Mouse (Mus musculus) cerebellum, postnatal 36 days (tissue): ENCODE measurements at regions not wholly inside any gene's neighbourhood (a gene's known extent, or its start where the extent isn't known, plus 50 kb on each side); places are given as distances from the start of the nearest gene placed in this dataset.

ENCODE experiments used
- DNase-seq, 2 experiments: peaks; one replicate each; pipeline ENCODE4 v3.0.0; 2021 to 2022; ENCODE audit warnings: mixed read lengths in 2 of 2

DNA sequence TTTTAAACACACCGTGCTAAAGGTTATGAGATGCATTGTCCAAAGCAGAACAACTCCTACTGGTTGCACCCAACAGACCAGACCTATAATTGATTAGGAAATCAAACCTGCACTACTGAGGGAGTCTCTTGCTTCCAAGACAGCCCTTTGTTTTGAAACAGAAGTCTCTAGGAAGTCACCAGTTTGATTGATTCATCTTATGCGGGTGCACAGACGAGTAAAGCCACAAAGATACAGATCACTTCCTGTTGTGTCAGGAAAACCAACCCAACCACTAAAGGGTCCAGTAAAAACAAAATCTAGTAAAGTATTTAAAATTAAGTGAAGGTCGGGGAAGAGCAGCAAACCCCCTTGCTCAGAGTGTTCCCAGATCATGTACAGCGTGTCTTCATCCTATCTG is 58.3 kb upstream of the N6amt1 start:
- no peak for DNase-seq

DNA sequence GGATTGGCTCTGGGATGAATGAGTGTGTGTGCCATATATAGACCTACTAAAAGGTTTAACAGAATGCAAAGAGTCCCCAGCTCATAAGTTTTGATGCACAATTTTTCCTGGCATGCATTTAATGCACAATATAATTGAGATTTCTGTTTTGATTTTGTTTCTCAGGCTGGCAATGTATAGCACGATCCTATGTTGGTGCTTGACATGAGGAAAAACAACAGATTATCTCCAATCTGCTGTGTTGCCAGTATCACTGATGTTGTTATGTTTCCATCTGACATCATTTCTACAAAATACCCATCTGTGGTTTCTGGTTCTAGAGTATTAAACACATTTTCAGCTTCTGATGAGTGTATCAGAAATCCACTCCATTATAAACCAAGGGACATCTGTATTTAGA is 61.2 kb upstream of the N6amt1 start:
- no peak for DNase-seq

DNA sequence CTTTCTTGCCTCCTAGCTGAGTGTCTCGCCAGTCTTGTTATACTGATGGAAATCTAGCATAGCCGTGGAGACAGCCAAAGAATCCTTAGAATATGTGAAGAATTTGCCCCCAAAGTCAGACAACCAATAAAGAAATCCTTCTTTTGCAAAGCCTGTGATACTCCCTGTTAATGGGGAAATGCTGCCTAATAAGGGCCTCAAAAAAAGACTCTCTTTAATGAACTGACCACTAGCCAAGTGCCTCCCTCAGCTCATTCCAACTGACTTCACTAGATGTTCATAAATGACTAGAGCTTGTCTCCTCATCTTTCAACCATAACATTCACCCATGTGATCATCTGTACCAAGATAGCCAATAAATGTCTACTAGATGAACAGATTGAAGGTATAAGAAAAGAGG is 62.3 kb upstream of the N6amt1 start:
- DNase-seq = no peak

DNA sequence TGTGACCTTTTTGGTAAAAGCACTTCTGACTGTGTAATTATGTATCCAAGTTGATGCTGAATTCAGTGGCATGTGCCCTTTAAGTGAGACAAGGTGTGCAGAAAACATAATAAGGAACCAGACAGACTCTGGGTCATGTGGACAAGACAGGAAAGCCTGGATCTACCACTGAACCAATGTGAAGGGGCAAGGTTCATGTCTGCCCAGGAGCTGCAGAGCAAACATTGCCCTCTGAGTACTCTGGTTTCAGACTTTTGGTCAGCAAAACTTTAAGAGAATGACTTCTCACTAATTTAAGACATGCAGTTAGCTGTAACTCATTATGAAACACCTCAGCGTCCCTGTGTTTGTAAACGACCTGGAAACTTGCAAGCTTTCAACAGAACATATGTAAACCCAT is 68.3 kb upstream of the N6amt1 start:
- no peak for DNase-seq

DNA sequence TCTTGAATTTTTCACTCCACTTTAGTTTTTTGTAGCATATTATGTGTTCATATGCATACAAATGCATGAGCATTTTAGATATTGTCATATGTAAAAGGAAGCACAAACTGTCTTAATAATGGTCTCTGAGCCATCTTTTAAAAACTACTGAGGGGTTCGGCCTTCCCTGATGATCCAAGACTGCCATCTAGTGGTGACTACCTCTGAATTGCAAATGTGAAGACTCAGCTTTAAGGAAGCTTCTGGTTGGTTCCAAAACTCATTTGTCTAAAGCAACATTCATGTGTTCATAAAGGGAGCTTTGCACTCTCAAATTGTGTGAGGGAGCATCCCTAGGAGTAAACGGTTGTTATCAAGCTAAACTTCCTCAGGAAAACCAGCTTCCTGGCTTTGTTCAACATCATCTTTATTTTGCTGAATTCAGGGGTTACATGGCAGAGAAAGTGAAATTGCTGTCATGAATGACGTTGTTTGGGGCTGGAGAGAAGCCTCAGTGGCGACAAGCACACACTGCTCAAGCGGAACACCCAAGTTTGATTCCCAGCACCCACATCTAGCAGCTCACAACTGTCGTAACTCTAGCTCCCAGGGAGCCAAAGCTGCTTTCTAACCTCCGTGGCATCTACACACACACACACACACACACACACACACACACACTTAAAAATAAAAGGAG is 69.0 kb upstream of the N6amt1 start:
- DNase-seq = no peak

DNA sequence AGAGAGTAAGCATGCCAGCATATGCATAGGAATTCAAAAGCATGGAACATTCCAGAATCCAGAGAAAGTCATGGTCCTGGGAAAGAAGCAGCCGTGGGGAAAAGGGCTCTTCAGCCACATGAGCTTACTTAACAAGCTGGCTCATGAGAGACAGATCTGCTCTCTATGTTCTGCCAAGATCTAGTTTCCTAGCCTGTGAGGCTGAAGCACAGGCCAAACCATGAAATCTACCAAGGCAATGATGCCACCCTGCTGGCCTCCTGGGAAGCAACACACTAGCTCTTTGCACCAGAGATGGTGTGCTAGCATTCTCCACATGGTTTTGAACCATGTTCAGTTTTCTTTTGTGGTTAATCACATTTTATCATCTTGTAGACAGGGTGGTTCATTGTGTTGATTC is 75.5 kb upstream of the N6amt1 start:
- DNase-seq = no peak

DNA sequence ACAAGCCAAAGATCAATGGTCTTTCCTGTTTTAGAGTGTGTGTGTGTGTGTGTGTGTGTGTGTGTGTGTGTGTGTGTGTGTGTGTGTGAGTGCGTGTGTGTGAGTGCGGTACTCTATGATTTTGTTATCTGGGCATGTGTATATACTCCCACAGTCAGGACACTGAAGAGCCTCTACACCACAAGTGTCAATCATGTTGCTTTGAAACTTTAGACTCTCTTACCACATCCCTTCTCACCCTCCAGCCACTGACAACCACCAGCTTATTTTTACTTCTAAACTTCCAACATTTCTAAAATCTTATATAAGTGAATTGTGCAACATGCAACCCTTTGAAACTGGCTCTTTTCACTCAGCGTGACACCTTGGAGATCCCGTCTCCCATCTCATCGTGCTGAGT is 81.6 kb upstream of the N6amt1 start:
- DNase-seq = no peak

DNA sequence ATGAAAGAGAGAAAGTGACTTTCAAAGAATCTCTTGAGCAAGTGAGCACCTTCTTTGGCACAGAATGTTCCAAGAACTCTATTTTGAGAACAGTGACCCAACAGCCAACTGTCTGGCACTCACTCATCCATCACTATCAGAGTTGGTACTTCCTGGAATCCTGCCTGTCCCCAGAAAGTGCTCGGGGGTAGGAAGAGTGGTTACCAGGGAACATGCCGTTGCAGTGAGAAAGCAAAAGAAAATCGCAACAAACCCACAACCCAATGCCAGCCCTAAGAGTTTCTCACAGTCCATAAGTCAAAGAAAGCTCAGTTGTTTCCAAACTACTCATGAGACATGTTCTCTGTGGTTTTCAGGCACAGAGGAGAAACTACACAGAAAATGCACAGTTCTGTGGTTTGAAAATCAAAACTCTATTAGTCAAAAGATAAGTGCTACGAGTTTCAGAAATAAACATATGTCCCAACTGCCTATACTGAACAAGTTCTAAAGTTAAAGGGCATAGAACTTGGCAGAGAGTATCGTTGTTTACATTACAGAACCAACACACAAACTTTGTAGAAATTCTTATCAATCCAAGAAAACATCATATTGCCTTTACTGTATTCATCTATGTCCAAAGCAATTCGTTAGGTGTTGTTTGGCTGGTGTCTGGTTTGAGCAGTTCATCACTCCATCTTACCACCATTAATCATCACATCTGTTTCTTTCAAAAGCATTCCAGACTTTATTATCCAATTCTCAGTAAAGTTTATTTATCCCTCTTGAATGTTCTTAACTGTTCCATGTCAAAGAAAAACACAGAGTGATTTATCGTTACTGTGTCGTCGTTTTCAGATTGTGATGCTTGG is 85.8 kb upstream of the N6amt1 start:
- no peak for DNase-seq

DNA sequence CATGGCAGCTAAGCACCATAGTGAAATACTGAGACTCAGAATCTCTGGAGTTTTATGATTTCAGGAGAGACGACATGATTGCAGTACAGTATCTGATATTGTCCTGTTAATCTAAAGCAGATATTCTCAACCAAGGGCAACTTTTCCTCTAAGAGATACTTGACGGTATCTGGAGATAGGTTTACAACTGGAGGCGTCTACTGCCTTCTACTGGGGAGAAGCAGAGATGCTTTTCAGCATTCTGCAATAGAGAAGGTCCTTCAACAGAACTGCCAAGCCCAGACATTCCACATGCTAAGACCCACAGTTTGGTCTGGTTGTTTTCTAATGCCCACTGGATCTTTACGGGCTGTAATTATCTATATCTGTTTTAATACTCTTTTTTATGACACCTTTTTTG is 86.5 kb upstream of the N6amt1 start:
- DNase-seq = no peak

DNA sequence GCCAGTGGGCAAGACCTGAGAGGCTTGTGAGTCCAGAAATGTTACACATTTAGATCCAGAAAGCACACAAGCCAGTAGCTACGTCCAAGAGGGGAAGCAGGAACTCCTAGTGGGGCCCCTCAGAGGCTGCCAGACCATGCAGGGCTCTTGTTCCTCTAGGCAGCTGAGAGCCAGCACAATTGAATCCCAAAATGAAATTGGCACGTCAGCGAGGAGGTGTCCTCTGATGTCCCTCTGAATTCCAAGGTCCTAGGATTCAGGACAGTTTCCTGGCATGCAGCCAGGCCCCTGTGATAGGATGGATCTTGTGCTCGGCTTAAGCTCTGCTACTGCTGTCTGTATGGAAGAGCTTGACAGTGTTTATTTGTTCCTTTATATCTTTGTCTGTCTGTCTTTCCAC is 90.4 kb upstream of the N6amt1 start:
- DNase-seq = peak; percentile 58 to 66

DNA sequence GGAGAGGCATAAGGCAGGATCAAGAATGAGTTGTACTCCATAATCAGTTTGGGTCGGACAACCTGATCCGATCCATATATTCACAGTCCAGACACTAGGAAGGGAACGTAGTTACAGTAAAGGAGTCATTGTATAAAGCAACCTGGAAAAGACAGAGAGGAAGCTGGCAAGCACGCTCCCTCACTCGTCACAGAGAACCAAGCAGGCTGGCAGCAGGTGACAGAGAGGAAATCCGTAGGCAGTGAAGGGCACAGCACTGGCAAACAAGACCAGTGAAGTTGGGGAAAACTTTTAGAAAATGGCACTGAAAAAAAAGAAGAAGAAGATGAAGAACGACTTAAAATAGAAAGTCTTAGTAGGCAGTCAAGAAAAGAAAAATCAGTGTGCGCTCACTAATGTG is 90.9 kb upstream of the N6amt1 start:
- peak in 1 of 2 experiments; percentile 36 for DNase-seq

DNA sequence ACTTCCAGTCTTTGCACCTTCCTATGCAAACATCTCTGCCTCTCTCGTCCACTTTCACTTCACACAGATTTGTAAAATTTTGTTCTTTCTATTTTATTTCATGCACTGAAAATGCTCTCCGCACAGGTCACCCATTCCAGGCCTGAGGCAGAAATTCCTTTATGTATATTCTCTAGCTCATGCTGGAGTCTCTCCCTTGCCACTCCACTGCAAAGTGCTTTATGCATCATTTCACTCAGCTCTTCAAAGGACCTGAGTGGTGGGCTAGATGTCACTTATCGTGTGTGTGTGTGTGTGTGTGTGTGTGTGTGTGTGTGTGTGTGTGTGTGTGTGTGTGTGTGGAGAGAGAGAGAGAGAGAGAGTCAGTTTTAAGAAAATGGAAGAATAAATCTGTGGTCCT is 91.5 kb upstream of the N6amt1 start:
- DNase-seq = no peak

DNA sequence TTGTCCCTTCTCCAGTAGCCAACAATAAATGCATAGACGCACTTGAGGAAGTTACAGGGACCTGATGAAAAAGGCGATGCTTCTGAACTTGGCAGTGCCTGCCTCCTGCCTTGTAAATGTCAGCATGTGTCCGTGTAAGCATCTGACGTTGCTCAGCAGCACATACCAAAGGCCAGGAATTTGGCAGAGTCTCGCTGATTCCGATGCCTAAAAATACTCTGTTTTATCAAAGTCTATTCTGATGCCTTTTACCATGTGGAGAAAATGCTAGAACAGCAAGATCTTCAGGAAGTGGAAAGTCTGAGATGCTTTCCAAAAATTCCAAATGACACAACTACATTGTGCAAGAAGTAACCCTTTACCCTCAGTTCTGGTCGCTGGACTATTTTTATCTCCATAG is 92.5 kb upstream of the N6amt1 start:
- DNase-seq = peak; percentile 38 to 51

DNA sequence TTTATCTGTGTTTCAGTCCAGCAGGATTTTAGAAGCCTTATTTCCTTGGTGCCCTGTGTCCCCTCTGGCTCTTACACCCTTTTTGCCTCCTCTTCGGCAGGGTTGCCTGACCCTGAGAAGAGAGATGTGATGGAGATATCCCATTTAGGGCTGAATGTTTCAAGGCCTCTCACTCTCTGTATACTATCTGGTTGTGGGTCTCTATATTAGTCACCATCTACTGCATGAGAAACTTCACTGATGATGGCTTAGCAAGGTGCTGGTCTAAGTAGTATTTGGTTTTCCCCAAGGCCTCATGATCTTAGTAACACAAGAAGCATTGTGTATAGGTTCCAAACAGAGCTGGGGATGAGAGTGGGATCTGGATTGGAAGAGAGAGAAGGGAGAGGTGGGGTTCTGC is 99.2 kb upstream of the N6amt1 start:
- no peak for DNase-seq

DNA sequence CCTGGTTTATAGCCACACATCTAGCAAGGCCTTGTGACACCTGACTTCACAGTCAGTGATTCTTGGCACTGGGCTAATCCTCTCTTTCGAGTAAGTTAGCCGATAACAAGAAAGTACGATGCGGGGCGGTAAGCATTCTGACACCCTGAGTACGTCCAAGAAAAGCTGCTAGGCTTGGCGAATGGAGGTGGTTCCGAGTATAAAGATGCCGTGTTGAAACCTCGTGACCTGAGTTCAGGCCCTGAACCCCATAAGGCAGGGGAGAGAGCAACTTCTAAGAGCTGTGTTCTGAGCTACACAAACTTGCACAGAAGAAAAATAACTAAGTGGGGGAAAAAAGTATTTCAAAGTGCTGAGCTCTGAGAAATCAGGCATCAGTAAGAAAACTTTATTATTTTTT is 103.5 kb upstream of the N6amt1 start:
- DNase-seq = no peak

DNA sequence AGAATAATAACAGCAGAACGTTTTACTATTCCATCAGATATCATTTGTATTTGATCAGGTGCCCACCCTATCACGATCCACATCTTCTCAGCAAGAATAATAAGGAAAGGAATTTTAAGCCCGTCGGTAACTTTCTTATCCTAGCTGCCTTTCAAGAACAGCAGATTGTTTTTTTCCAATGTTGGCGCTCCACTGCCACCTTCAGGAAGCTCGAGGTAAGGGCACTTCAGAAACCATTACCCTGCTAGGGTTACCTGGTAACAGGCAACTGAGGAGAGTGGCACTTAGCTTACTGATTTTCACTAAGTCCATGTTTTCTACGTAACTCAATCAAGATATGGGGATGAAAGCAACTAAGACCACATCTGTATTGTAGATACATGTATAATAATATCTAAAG is 104.1 kb upstream of the N6amt1 start:
- peak; percentile 23 to 40 for DNase-seq

DNA sequence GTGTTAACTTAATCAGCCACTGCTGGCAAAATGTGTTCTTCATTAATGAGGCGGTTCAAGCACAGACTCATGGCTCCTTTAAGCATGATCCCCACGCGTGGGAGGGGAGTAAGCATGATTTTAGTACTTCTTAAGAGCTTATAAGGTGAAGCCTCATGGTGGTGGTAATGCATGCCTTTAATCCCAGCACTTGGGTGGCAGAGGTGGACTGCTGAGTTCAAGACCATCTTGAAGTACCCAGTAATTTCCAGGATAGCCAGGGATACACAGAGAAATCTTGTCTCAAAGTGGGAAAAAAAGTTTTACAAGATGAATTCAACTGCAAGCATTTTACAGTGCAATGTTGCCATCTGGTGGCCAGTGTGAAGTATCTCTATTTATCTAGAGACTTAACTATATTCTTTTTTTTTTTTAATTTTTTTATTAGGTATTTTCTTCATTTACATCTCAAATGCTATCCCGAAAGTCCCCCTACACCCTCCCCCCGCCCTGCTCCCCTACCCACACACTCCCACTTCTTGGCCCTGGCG is 105.4 kb upstream of the N6amt1 start:
- DNase-seq = peak; percentile 25 to 35

DNA sequence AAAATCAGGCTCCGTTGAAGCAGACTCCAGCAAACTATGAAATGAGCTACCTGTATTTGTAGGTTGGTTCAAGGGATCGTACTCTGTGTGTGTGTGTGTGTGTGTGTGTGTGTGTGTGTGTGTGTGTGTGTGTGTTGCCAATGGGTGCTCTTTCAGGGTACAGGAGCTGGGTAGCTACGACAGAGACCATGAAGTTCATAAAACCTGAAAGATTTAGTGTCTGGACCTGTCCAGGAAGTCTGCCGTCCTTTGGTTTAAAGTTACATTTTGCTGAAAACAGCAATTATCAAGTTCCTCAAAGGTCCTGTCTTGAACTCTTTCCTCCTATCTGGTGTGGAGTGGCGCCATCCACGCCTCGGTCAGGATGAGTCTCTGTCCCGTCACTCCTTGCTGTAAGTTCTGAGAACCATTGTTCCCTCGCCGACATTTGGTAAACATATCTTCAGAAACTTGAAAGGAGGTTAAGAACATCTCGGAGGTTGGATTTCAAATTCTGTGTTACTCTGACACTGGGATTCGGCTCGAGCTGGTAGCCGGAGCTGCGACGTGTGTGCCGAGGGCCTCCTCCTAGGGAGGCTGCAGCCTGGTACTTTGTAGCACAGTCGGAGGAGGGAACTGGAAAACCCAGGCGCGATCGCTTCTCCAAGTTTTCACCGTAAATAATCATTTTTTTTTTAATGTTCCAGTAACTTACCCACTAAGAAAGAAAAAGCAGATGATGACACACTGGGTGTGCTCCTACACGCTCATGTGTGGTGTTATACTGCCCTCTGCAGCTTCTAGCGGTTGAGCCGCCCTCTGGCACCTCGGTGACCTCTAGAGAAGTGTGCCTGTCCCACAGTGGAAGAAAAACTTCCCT is 107.8 kb upstream of the N6amt1 start:
- DNase-seq = peak; percentile 21 to 30

DNA sequence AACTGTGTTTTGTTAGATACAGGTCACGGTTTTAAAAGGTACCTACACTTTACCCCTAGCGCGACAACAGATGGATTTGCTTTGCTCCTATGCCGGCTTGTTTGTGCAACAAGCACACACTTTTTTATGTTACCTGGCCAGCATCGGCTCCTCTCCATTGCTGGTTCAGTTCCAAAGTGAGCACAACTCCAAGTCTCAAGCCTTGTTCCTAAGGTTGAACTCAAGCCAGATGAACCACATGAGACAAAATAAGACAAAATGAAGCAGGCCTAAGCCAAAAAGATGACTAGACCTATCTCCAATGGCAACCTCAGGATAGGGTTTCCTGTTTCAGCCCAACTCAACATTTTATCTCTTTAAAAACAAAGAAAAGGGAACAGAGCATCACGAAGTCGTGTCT is 108.5 kb upstream of the N6amt1 start:
- no peak for DNase-seq

DNA sequence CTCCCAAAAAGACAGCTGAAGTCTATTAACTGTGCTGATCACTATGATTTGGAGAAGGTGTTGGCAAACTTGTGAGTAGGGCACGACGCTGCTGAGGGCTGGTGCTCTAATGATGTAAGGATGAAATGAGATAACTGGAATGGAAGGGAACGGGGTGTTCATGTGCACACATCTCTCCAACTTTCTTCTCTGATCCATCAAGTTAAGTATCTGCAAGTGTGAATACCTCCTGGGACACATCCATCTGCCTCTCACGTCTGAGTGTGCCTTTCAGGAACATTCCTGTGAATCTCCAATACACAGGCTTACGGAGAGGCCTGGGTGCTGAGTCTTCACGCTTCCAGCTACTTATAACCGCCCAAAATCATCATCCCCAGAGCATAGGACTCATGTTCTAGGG is 112.0 kb upstream of the N6amt1 start:
- no peak for DNase-seq

DNA sequence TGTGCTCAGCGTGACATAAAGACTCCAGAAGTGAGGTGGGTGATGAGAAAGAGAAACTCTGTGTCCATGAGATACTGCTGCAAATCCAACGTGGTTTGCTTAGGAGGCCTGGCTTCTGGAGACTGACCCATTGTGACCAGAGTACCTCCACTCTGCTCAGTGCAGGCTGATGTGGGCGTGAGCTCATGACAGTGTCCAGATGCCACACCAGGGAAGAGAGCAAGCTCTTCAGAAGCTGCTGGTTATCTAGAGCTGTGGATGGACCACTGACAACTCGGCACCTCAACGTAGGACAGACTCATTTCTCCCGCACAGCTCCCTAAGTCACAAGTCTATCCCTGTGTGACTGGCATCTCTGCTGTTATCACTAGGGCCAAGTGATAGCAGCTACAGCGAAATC is 114.9 kb upstream of the N6amt1 start:
- DNase-seq = no peak

DNA sequence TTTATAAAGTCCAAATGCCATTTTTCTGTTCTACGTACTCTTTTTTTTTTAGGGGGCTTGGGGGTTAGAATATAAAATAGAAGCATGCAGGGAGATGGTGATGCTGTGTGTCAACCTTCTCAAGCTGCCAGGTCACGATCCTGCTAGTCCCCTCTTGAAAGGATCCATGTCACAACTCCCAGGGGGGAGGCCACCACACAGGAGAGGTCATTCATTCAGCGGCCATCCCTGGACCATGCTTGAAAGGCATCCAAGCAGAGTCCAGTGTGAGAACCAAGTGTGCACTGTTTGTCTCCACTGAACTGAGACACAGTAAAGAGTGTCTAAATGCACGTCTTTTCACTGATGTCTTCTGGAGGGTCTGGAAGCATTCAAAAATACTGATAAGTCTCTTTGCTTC is 119.8 kb upstream of the N6amt1 start:
- no peak for DNase-seq

DNA sequence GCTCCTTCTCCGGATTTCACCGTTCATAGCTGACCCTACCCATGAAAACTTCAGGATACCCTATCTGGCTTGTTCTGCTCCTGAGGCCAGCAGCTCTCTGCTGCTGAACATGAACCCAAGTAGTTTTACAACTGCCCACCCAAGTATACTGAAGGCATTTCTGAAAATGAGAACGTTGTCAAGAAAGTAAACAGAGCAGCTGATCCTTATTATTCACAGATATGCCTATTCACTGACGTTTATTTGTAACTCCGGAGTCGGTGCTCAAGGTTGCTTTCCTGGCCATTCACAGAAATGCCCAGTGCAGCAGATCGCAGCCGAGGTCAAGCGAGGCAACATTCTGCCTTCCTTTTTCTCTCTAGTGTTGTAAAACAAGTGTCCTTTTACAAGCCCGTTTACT is 128.4 kb upstream of the N6amt1 start:
- no peak for DNase-seq
